Mouse (Mus musculus) CH12.LX (cell line): ENCODE results near the gene Tubd1. TPM values are rescaled to one million over a fixed set of nuclear protein-coding genes. Genes with fewer than 3 reads are reported as not detected.

Source experiments
- DNase-seq: peaks from one replicate; pipeline ENCODE4 v3.0.0-alpha.2; 2013; ENCODE audit errors: extremely low read depth
- H3K27ac ChIP-seq: 2 replicates; pipeline ENCODE4 v1.5.1; 2012; ENCODE audit warnings: low read depth, mild to moderate bottlenecking, control low read depth, moderate library complexity; ENCODE audit not compliant: insufficient read depth
- H3K27me3 ChIP-seq: replicated peaks from 2 replicates; pipeline ENCODE3; 2012; ENCODE audit warnings: inconsistent platforms
- H3K36me3 ChIP-seq, 2 experiments: replicated peaks in 1 of 2; 2 replicates each; pipeline versions ENCODE3 to v1.6.1; 2012; ENCODE audit warnings: inconsistent platforms in 1 of 2, low read length in 1 of 2, mild to moderate bottlenecking in 1 of 2, mixed read lengths in 1 of 2, moderate library complexity in 1 of 2; ENCODE audit not compliant: control insufficient read depth in 1 of 2, insufficient read depth in 1 of 2
- H3K4me1 ChIP-seq, 2 experiments: 2 replicates each; pipeline ENCODE4 v1.6.1; 2012; ENCODE audit warnings: inconsistent platforms in 1 of 2, moderate library complexity in 1 of 2; ENCODE audit not compliant: insufficient read depth in 2 of 2, control insufficient read depth in 1 of 2
- H3K4me2 ChIP-seq: 2 replicates; pipeline ENCODE4 v1.6.1; 2012; ENCODE audit warnings: low read depth, mild to moderate bottlenecking, control low read depth; ENCODE audit not compliant: poor library complexity, insufficient read depth, severe bottlenecking
- H3K4me3 ChIP-seq, 3 experiments: fragments of 150-350 bp in 1 of 3; sonication (generic) in 1 of 3; replicated peaks in 1 of 3; 2 replicates each; pipeline versions ENCODE3 to v1.5.1; 2011 to 2012; ENCODE audit warnings: low read depth in 2 of 3, low read length in 2 of 3, mild to moderate bottlenecking in 2 of 3, moderate library complexity in 2 of 3, control low read depth in 1 of 3, improper control_type of control experiment in 1 of 3, inconsistent platforms in 1 of 3, mixed read lengths in 1 of 3; ENCODE audit not compliant: poor library complexity in 1 of 3
- H3K79me2 ChIP-seq: replicated peaks from 2 replicates; pipeline ENCODE4 v1.6.1; 2012; ENCODE audit warnings: mild to moderate bottlenecking, moderate library complexity; ENCODE audit not compliant: control insufficient read depth, poor library complexity, insufficient read depth, severe bottlenecking; ENCODE audit errors: extremely low read depth
- H3K9ac ChIP-seq: 2 replicates; pipeline ENCODE4 v1.6.1; 2012; ENCODE audit warnings: low read depth, mild to moderate bottlenecking, control low read depth, moderate library complexity; ENCODE audit not compliant: insufficient read depth
- H3K9me3 ChIP-seq: replicated peaks from 2 replicates; pipeline ENCODE3; 2012; ENCODE audit warnings: low read length, inconsistent platforms, mixed read lengths
- CHD1 ChIP-seq: IDR thresholded peaks from 2 replicates; pipeline ENCODE4 v1.6.1; 2012; ENCODE audit warnings: low read depth, low read length, improper control_type of control experiment, inconsistent platforms
- CHD2 ChIP-seq: IDR thresholded peaks from 2 replicates; pipeline ENCODE4 v1.6.1; 2011; ENCODE audit warnings: low read length, improper control_type of control experiment
- ELF1 ChIP-seq: IDR thresholded peaks from 2 replicates; pipeline ENCODE4 v1.6.1; 2014; ENCODE audit warnings: low read depth, mild to moderate bottlenecking, inconsistent platforms, low read length, improper control_type of control experiment
- EP300 ChIP-seq: IDR thresholded peaks from 2 replicates; pipeline ENCODE4 v1.6.1; 2011; ENCODE audit warnings: low read length, improper control_type of control experiment
- ETS1 ChIP-seq: conservative IDR thresholded peaks from 2 replicates; pipeline ENCODE4 v1.6.1; 2012; ENCODE audit warnings: low read depth, mild to moderate bottlenecking, inconsistent platforms, low read length, improper control_type of control experiment, moderate library complexity
- GABPA ChIP-seq: IDR thresholded peaks from 2 replicates; pipeline ENCODE4 v1.6.1; 2012; ENCODE audit warnings: low read depth, low read length, improper control_type of control experiment, inconsistent platforms; ENCODE audit not compliant: insufficient replicate concordance
- HCFC1 ChIP-seq: IDR thresholded peaks from 2 replicates; pipeline ENCODE4 v1.6.1; 2012; ENCODE audit warnings: low read depth, mild to moderate bottlenecking, inconsistent platforms, low read length, improper control_type of control experiment
- IRF4 ChIP-seq: IDR thresholded peaks from 2 replicates; pipeline ENCODE4 v1.6.1; 2014; ENCODE audit warnings: low read depth, mild to moderate bottlenecking, inconsistent platforms, low read length, improper control_type of control experiment
- JUND ChIP-seq: conservative IDR thresholded peaks from 2 replicates; pipeline ENCODE4 v1.6.1; 2011; ENCODE audit warnings: low read depth, low read length, improper control_type of control experiment
- KAT2A ChIP-seq: IDR thresholded peaks from 2 replicates; pipeline ENCODE4 v1.6.1; 2012; ENCODE audit warnings: low read length, improper control_type of control experiment, inconsistent platforms; ENCODE audit not compliant: insufficient replicate concordance
- MXI1 ChIP-seq: IDR thresholded peaks from 2 replicates; pipeline ENCODE4 v1.6.1; 2011; ENCODE audit warnings: mild to moderate bottlenecking, low read depth, low read length, improper control_type of control experiment
- MYC ChIP-seq: IDR thresholded peaks from 2 replicates; pipeline ENCODE4 v1.6.1; 2011; ENCODE audit warnings: low read depth, mild to moderate bottlenecking, improper control_type of control experiment, low read length
- NELFE ChIP-seq: IDR thresholded peaks from 2 replicates; pipeline ENCODE4 v1.6.1; 2011; ENCODE audit warnings: low read depth, low read length, improper control_type of control experiment
- PAX5 ChIP-seq: IDR thresholded peaks from 2 replicates; pipeline ENCODE4 v1.6.1; 2012; ENCODE audit warnings: low read length, inconsistent platforms, mixed read lengths
- POLR2A ChIP-seq: IDR thresholded peaks from 2 replicates; pipeline ENCODE4 v1.6.1; 2011; ENCODE audit warnings: low read depth, mild to moderate bottlenecking, improper control_type of control experiment, low read length
- RAD21 ChIP-seq: IDR thresholded peaks from 2 replicates; pipeline ENCODE4 v1.6.1; 2011; ENCODE audit warnings: low read depth, mild to moderate bottlenecking, low read length, improper control_type of control experiment, moderate library complexity
- RCOR1 ChIP-seq: conservative IDR thresholded peaks from 2 replicates; pipeline ENCODE4 v1.6.1; 2012; ENCODE audit warnings: low read depth, mild to moderate bottlenecking, inconsistent platforms, low read length, improper control_type of control experiment
- SMC3 ChIP-seq: IDR thresholded peaks from 2 replicates; pipeline ENCODE4 v1.6.1; 2011; ENCODE audit warnings: low read depth, low read length, improper control_type of control experiment
- TBP ChIP-seq: conservative IDR thresholded peaks from 2 replicates; pipeline ENCODE4 v1.6.1; 2011; ENCODE audit warnings: low read depth, low read length, improper control_type of control experiment
- UBTF ChIP-seq: IDR thresholded peaks from 2 replicates; pipeline ENCODE4 v1.6.1; 2012; ENCODE audit warnings: low read depth, mild to moderate bottlenecking, inconsistent platforms, low read length, improper control_type of control experiment, moderate library complexity
- USF1 ChIP-seq: IDR thresholded peaks from 2 replicates; pipeline ENCODE4 v1.6.1; 2014; ENCODE audit warnings: low read depth, mild to moderate bottlenecking, inconsistent platforms, low read length, improper control_type of control experiment
- USF2 ChIP-seq: conservative IDR thresholded peaks from 2 replicates; pipeline ENCODE4 v1.6.1; 2011; ENCODE audit warnings: low read depth, low read length, improper control_type of control experiment
- ZC3H11A ChIP-seq: IDR thresholded peaks from 2 replicates; pipeline ENCODE4 v1.6.1; 2012; ENCODE audit warnings: low read depth, mild to moderate bottlenecking, inconsistent platforms, low read length, improper control_type of control experiment
- ZKSCAN1 ChIP-seq: IDR thresholded peaks from 2 replicates; pipeline ENCODE4 v1.6.1; 2012; ENCODE audit warnings: low read depth, inconsistent platforms, low read length, improper control_type of control experiment, borderline replicate concordance
- ZNF384 ChIP-seq: IDR thresholded peaks from 2 replicates; pipeline ENCODE4 v1.6.1; 2012; ENCODE audit warnings: low read depth, low read length, improper control_type of control experiment, inconsistent platforms
- dilution Hi-C: fragments of 300-500 bp; cut with MboI; formaldehyde crosslinking; loops from 2 replicates; pipeline ENCODE4 v1.14.3; 2020; ENCODE audit warnings: low sequenced_read_pairs; ENCODE audit not compliant: extremely low pct_unique_long_range_greater_than_20kb, extremely low pct_ligation_motif_present
- in situ Hi-C: fragments of 300-500 bp; cut with MboI; formaldehyde crosslinking; loops from 3 replicates; pipeline ENCODE4 v1.14.3; 2019; ENCODE audit warnings: low sequenced_read_pairs, low pct_ligation_motif_present, low pct_unique_long_range_greater_than_20kb, mixed read lengths
- polyA plus RNA-seq: library from polyadenylated mRNA; unstranded; fragments of >175 nt; gene quantifications from 2 replicates; pipeline ENCODE4 v1.2.1, GENCODE M21; 2012; ENCODE audit warnings: low read depth; ENCODE audit not compliant: insufficient read length
- total RNA-seq, 2 experiments: library from RNA; depleted of rRNA; stranded (reverse); fragments of 300-350 nt in 1 of 2; fragments of >200 nt in 1 of 2; gene quantifications; 2 replicates each; pipeline ENCODE4 v1.2.3; 2012 to 2014

Tubd1 gene
- total and polyA plus RNA-seq, 3 experiments = 9.7 to 12.6 (median 11.9) TPM

DNA sequence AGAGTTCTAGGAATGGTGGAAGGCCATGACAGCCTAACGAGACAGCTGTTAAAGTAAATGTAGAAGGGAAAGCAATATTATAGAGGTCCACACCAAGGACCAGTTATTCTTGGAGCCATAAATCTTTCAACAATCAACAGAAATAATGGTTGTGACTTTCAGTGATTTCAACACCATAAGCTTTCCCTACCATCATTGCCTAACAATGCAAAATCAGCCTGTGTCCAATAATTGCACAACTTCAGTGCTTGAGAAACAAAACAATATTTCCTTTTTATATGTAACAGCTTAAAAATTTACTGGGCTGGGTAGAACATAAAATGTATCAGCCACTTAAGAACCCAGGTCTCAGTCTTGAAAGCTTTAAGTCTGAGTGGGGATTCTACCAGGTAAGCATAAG, 58.9 kb downstream of the Tubd1 start:
- Histone ChIP-seq H3K36me3 (peaks cover 15 to 53% of the 10 kb centered on the region in 2 experiments), H3K9me3 (peaks cover 7% of the 10 kb centered on the region), H3K4me2 (no peak overlapping the region), H3K27ac (no peak overlapping the region), H3K4me3 (no peak overlapping the region), H3K27me3 (no peaks in the 10 kb centered on the region), H3K4me1 (peaks cover 0 to 70% of the 10 kb centered on the region in 2 experiments; a peak in 2 of 4 replicates), H3K79me2 (no peaks in the 10 kb centered on the region), H3K9ac (no peak overlapping the region)
- in situ Hi-C loops = no loop called here
- DNase-seq = no peak
- no peak for TF ChIP-seq SMC3
- TF ChIP-seq TBP = no peak
- TF ChIP-seq IRF4 = no peak
- TF ChIP-seq GABPA = no peak
- no peak for TF ChIP-seq ZNF384
- TF ChIP-seq RAD21 = no peak
- no peak for TF ChIP-seq JUND
- no peak for TF ChIP-seq NELFE
- TF ChIP-seq ELF1 = no peak
- TF ChIP-seq USF2 = no peak
- no peak for TF ChIP-seq HCFC1
- TF ChIP-seq POLR2A = no peak
- dilution Hi-C loops = no loop called here

- H3K4me1 ChIP-seq = peaks cover 0 to 75% of the 10 kb centered on the region in 2 experiments; a peak in 2 of 4 replicates
- H3K36me3 ChIP-seq = peaks cover 15 to 53% of the 10 kb centered on the region in 2 experiments
- no peak overlapping the region for H3K9ac ChIP-seq
- no peak overlapping the region for H3K4me3 ChIP-seq
- TF ChIP-seq RCOR1 (no peak), ZNF384 (no peak), EP300 (no peak), ZC3H11A (no peak), MXI1 (no peak), IRF4 (no peak), PAX5 (no peak), HCFC1 (no peak), USF2 (no peak), CHD1 (no peak), MYC (no peak), UBTF (no peak), GABPA (no peak), KAT2A (no peak), SMC3 (no peak), USF1 (no peak), ETS1 (no peak), ZKSCAN1 (no peak), CHD2 (no peak)
- TF ChIP-seq, all 38 proteins: peak for 0
- Histone ChIP-seq H3K27ac (no peak overlapping the region), H3K9me3 (peaks cover 7% of the 10 kb centered on the region), H3K79me2 (no peaks in the 10 kb centered on the region), H3K4me2 (no peak overlapping the region), H3K27me3 (no peaks in the 10 kb centered on the region)
- dilution Hi-C loops (no loop called here), in situ Hi-C loops (no loop called here)
- no peak for DNase-seq
These were observed 59.5 kb downstream of the Tubd1 start for GRCm38 (mm10) chr11:86604289-86604688.
